Mouse (Mus musculus) E14TG2a.4 (cell line): Measurements from ENCODE around the gene Fgf12.

Experiments
- H3K27me3 ChIP-seq: 2 replicates; pipeline ENCODE4 v1.6.1; 2014; ENCODE audit warnings: low read length, control low read depth; ENCODE audit not compliant: insufficient read depth
- H3K36me3 ChIP-seq: 2 replicates; pipeline ENCODE4 v1.6.1; 2014; ENCODE audit warnings: low read length, control low read depth; ENCODE audit not compliant: insufficient read depth
- H3K4me1 ChIP-seq: replicated peaks from 2 replicates; pipeline ENCODE4 v1.6.1; 2014; ENCODE audit warnings: low read depth, low read length, control low read depth
- H3K4me3 ChIP-seq: replicated peaks from 2 replicates; pipeline ENCODE4 v1.5.1; 2014; ENCODE audit warnings: mild to moderate bottlenecking, low read length
- H3K9me3 ChIP-seq: 2 replicates; pipeline ENCODE4 v1.6.1; 2014; ENCODE audit warnings: low read length, control low read depth
- CTCF ChIP-seq: conservative IDR thresholded peaks from 2 replicates; pipeline ENCODE4 v1.5.1; 2014; ENCODE audit warnings: low read length
- NANOG ChIP-seq: IDR thresholded peaks from 2 replicates; pipeline ENCODE4 v1.6.1; 2014; ENCODE audit warnings: borderline replicate concordance, low read length, mixed read lengths
- POU5F1 ChIP-seq: IDR thresholded peaks from 2 replicates; pipeline ENCODE4 v1.6.1; 2014; ENCODE audit warnings: low read length, borderline replicate concordance

The Fgf12 gene

DNA sequence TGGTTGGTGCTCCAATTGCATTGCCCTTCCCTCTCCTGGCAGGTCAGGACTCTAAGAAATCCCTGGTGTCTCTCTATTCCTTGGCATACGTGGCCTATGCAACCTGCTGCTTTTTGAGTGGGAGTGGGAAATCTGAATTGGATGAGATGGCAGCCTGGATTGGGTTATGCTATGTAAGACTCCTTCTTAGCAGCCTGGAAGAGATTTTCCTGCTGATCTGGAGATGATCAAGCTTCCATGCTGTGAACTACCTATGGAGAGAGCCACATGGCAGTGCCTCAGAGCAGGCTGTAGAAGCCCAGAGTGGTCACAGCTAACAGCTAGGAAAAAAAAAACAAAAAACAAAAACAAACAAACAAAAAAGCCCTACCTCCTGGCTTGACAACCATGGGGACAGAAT lies 277.3 kb downstream of the Fgf12 start:
- no peaks in the 10 kb centered on the region for H3K27me3 ChIP-seq
- H3K9me3 ChIP-seq = 0 out of 2 replicates have a peak, but pooled peaks cover 4% of the 10 kb centered on the region
- H3K4me3 ChIP-seq = no peak overlapping the region
- no peak for TF ChIP-seq NANOG
- TF ChIP-seq POU5F1 = no peak
- TF ChIP-seq CTCF = no peak
- no peaks in the 10 kb centered on the region for H3K4me1 ChIP-seq
- no peaks in the 10 kb centered on the region for H3K36me3 ChIP-seq

DNA sequence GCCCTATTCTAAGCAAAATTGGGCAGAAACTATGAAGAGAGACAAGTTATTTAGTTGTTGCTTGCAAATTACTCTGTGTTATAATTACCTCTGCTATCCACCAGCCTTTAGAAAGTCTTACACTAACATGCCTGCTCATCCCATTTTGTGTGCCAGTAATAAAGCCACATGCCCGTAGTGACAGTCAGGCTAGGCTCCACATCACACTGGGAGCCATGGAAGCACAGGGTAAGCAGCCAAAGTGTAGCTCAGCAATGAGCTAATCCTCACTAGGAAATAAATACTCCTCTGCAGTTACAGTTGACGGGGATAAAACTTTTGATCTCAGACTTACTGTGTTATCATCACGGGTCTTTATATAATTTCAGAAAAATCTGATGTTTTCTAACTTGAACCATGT lies 298.0 kb downstream of the Fgf12 start:
- Histone ChIP-seq H3K9me3 (no peaks in the 10 kb centered on the region), H3K27me3 (peaks cover 6% of the 10 kb centered on the region), H3K36me3 (no peaks in the 10 kb centered on the region), H3K4me3 (no peak overlapping the region), H3K4me1 (no peaks in the 10 kb centered on the region)
- TF ChIP-seq POU5F1 = no peak
- no peak for TF ChIP-seq CTCF
- TF ChIP-seq NANOG = no peak

DNA sequence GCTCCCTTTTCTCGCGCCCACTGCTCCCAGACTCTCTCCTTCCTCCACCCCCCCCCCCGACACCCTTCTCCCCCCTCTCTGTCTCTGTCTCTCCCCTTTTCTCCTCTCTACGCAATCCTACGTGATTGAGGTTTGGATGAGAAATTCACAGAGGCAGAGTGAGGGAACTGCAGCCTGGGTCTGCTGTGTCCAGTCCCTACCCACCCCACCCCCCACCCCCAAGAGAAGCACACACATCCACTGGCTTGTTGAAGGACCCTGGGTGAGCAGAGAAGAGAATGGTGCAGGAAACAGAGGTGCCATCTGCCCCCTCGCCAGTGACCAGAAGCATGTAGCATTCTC lies 305.8 kb downstream of the Fgf12 start:
- H3K9me3 ChIP-seq = no peaks in the 10 kb centered on the region
- no peak for TF ChIP-seq POU5F1
- no peak for TF ChIP-seq CTCF
- no peak for TF ChIP-seq NANOG
- peaks cover 8% of the 10 kb centered on the region for H3K4me1 ChIP-seq
- H3K36me3 ChIP-seq = no peaks in the 10 kb centered on the region
- peaks cover 74% of the 10 kb centered on the region for H3K27me3 ChIP-seq
- H3K4me3 ChIP-seq = peak overlapping the region; percentile 81

DNA sequence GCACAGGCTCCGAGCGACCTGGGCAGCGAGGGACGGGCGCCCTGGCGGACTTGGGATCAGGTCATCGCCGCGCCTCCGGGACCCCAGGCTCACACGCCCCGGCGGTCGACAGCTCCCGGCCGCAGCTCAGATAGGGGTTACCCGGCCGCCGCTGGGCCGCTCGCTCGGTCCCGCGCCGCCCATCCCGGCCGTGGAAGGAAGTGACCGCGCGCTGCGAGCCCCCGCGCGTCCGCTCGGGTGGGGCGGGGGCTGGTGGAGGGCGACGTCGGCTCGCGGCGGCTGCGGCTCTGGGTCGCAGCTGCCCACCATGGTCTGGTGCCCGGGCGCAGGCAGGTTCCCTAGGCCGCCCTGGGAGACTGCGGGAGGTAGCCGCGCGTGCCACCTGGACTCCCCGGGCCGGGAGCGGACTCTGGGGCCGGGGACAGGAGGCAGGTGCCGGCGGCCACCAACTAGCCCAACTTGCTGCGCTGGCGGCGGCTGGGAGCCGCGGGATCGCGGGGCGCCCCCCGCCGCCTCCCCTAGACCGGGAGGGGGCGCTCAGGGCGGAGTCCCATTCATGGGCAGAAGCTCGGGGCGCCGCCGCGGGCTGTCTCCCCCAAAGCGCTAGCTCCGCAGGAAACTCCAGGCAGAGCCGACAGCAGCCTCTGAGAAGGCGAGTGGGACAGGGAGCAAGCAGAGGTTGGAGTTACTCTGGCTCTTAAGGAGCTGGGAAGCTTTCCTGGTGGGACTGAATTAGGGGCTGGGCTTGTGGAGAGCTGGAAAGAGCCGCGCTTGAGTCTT lies 306.3 kb downstream of the Fgf12 start:
- H3K36me3 ChIP-seq = no peaks in the 10 kb centered on the region
- peaks cover 8% of the 10 kb centered on the region for H3K4me1 ChIP-seq
- no peak for TF ChIP-seq CTCF
- TF ChIP-seq NANOG = no peak
- no peak for TF ChIP-seq POU5F1
- H3K9me3 ChIP-seq = no peaks in the 10 kb centered on the region
- peaks cover 77% of the 10 kb centered on the region for H3K27me3 ChIP-seq
- H3K4me3 ChIP-seq = peak overlapping the region; percentile 81

DNA sequence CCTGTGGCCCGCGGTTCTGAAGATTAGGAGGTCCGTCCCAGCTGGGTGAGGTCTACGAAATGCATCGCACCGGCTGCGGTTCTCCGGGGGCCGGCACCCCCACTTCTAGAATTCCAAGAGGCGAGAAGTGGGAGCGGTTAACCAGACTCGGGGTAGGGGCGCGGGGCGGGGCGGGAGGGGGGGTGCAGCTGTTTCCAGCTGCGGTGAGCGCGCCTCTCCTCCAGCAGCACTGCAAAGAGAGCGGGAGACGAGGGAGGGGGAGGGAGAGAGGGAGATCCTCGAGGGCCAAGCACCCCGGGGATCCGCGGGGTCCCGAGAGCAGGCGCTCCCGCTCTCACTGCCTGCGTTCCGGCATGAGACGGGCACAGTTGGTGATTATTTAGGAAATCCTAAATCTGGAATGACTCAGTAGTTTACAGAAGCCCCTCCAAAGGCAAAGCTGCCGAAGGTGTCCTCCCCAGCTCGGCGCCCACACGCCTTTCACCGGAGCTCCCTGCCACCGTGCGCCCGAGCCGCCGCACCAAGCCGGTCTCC lies 307.0 kb downstream of the Fgf12 start:
- Histone ChIP-seq H3K9me3 (no peaks in the 10 kb centered on the region), H3K4me3 (peak overlapping the region; percentile 81), H3K4me1 (peaks cover 8% of the 10 kb centered on the region), H3K27me3 (peaks cover 80% of the 10 kb centered on the region), H3K36me3 (no peaks in the 10 kb centered on the region)
- TF ChIP-seq NANOG (no peak), POU5F1 (no peak), CTCF (no peak)

DNA sequence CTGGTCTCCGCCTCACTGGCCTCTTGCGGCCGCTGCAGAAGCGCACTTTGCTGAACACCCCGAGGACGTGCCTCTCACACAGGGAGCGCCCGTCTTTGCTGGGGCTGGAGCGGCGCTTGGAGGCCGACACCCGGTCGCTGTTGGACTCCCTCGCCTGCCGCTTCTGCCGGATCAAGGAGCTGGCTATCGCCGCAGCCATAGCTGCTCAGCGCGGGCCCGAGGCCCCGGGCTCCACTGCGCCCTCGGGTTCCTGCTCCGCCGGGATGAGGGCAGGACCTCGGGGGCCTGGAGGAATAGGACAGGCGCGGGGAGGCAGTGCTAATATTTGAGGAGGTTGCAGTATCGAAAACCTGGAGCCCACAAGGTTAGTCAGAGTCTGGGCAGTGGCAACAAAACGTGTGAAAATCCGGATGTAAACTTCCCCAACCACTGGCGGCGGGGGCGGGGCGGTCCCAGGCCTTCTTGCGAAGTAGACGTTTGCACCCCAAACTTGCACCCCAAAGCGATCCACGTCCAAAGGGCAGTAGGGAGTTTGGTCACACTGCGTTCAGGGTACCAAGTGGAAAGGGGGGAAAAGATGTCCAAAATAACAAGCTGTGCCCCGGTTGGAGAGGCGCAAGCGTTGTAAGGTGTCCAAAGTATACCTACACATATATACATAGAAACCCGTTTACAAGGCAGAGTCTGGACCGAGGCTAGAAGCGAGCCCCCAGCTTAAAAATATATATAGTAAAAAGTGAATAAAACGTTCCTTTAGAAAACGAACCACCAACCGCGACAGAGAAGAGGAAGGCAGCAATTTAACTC lies 307.7 kb downstream of the Fgf12 start:
- TF ChIP-seq CTCF (no peak), NANOG (no peak), POU5F1 (no peak)
- H3K36me3 ChIP-seq = no peaks in the 10 kb centered on the region
- H3K9me3 ChIP-seq = no peaks in the 10 kb centered on the region
- peaks cover 8% of the 10 kb centered on the region for H3K4me1 ChIP-seq
- H3K4me3 ChIP-seq = peak overlapping the region; percentile 81
- peaks cover 76% of the 10 kb centered on the region for H3K27me3 ChIP-seq

DNA sequence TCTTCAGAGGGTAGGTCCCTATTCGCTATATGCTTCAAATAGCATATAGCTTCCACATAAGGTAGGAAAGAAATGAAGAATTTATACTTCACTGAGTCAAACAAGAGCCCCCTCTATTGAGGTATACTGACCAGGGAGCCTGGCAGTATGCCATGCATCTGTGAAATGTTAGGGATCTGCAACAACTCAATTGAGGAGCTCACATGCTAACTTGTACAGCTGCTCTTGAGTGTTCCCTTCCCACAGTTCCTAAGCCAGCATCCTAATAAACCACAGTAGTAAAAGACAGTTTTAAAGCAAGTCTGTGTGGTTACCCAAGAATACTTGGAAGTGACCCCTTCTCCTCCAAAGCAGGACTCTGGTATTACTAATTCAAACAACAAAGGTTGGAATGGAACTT lies 331.3 kb downstream of the Fgf12 start:
- H3K36me3 ChIP-seq = no peaks in the 10 kb centered on the region
- H3K4me1 ChIP-seq = no peaks in the 10 kb centered on the region
- H3K27me3 ChIP-seq = no peaks in the 10 kb centered on the region
- H3K4me3 ChIP-seq = no peak overlapping the region
- TF ChIP-seq CTCF (no peak), POU5F1 (no peak), NANOG (no peak)
- no peaks in the 10 kb centered on the region for H3K9me3 ChIP-seq

DNA sequence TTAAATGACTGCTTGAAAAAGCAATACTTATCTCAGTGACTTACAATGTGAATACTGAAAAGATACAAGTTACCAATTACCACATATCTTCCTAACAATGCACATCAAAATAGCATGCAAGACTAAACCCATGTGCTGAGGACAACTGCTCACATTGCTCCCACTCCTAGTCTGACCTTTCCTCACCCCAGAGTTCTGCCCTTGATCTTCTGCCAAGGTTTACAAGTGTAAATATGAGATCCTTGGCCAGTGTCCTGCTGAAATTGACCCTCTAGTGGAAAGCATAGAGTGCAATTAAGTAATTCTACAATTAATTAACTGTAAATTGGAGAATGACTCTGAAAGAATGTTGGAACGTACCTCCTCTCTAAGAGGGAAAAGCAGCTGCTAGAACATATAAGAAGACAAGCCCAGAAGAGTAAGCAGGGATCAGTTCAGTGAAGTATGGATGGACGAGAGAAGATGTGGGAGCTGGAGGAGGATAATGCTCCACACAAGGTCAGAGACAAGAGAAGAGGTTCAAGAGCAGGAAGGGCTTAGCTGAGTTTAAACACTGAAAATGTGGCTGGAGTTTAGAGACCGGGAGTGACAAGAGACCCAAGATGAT lies 333.1 kb downstream of the Fgf12 start:
- Histone ChIP-seq H3K36me3 (no peaks in the 10 kb centered on the region), H3K4me1 (no peaks in the 10 kb centered on the region), H3K9me3 (no peaks in the 10 kb centered on the region), H3K27me3 (no peaks in the 10 kb centered on the region), H3K4me3 (no peak overlapping the region)
- TF ChIP-seq NANOG = no peak
- no peak for TF ChIP-seq CTCF
- TF ChIP-seq POU5F1 = no peak
